Mouse (Mus musculus): ENCODE measurements around the gene Rimbp3.

GRCm38 (mm10) chr16:17209404-17209960 is 1.1 kb downstream of the Rimbp3 start:
- TF ChIP-seq POLR2A (IDR thresholded peaks at IDR 0.05; ENCODE audit: borderline replicate concordance, extremely low read depth, insufficient read depth, insufficient read length, poor library complexity, severe bottlenecking), result no peak
- no peak for TF ChIP-seq CTCF (IDR thresholded peaks at IDR 0.05; ENCODE audit: borderline replicate concordance, extremely low read depth, insufficient read depth, insufficient read length)

Data from brain, embryonic 14.5 days (tissue).